Mouse (Mus musculus) retina, embryonic 14.5 days (tissue): ENCODE data around the gene Mepce.
A peak's percentile ranks its signal among the peaks of the same experiment; 100 is the strongest.
"Not testable (repeated sequence)": the region's sequence is repeated elsewhere in the genome, so short reads cannot be mapped to it uniquely, and the experiment has no call there.

Experiments used
- DNase-seq: peaks from one replicate; pipeline ENCODE4 v3.0.0-alpha.2; 2015; ENCODE audit warnings: low spot score

Gene Mepce

DNA sequence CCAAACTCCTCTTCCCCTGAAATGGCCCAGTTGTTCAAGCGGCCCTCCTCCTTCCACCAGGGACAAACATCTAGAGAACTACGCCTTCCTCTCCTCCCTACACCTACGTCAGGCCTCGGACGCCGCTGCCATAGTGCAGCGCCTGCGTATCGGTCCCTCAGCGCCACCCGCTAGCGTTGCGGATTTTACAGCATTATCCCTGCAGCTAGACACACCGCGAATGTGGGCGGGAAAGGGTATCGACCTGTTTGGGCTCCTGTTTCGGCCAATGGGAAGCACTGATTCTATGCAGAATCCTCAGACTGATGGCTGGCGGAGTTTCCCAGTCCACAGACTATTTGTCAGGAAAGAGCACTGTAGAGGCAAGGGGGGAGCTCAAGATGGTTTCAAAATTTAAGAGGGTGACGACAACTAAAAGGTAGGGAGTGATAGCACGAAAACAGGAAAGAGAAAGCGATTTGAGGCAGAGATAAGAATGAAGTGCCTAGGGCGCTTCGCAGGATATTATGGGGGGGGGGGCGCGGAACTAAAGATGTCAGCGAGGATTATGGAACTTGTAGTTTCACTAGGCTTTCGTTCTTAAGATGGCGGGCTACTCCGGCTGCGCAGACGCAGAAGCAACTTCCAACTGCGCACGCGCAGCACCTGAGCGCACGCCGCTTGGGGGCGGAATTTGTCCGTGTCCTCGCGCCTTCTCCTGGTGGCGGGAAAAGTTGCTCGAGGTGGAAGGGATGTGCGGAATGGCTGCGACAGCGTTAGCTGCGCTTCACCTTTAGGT, at the start of gene Mepce, which contains the start of gene Zcwpw1:
Gene Mepce (minus strand): TSS at position 505 of the 778 bp plus-strand sequence.
Gene Zcwpw1 (plus strand): TSS at position 648 of the 778 bp plus-strand sequence.
- peak; percentile 98 for DNase-seq

DNA sequence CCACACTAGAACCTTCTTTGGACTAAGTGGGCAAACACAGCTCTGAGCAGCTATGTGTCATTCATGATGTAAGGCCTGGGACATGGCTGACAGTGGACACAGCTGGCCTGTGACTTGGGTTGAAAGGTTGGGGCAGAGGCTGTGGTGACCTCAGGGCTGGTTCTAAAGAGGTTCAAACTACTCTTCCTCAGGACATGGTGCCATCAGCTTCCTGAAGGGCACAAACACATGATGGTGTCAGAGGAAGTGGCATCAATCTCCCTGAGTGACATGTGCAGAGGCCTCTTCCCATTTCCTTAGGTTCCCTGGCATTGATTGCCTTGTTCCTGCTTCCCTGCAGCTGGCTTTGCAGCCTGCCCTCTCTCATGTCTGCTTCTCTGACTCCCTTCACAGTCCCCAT, 49.7 kb upstream of the Mepce start:
- DNase-seq, result not testable (repeated sequence)

- no peak for DNase-seq
Measured at GRCm38 (mm10) chr5:137836611-137837010, 49.2 kb upstream of the Mepce start.

- DNase-seq, result not testable (repeated sequence)
Measured at GRCm38 (mm10) chr5:137835966-137836520, 48.6 kb upstream of the Mepce start, which contains the start of gene Pilra. Gene Pilra, minus strand, starts transcription at chr5:137836281.

GRCm38 (mm10) chr5:137833500-137833899, 46.0 kb upstream of the Mepce start:
- DNase-seq, result no peak

DNA sequence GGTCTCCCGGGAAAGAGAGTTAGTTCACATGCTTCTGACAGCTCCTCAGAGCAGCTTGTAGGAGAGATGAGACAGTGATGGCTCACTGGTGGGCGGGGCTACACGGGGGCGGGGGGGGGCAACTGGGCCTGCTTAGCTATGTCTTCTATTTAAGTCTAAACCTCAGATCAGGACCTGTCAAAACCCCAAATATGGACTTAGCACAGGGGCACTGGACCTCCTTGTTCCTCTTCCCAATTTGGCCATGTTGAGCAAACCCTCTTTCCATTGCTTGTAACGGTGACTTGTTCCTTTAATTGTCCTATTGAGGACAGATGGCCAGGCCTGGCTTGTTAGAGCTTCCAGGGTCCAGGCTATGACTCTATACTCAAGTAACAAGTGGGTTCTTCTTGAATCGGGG, 44.1 kb upstream of the Mepce start:
- DNase-seq, result no peak

DNA sequence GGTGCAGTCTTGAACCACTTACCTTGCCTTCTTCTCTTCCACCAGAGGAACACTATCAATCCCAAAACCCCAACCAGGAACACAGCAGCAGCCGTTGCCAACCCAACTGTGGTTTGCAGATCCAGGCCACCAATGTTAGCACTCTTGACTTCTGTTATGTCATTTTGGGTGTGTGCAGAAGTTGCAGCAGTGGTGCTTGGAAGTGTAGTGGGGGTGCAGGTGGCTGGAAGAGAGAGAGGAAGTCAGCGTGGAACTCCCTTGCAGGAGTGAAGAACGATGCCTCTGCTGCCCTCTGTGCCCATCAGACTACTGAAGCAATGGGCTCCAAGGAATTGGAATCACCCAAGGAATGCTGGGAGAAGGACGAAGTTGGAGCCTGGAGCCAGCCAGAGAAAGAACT, 43.7 kb upstream of the Mepce start:
- no peak for DNase-seq

- DNase-seq, result no peak
Measured at GRCm38 (mm10) chr5:137830238-137830637, 42.8 kb upstream of the Mepce start.

DNA sequence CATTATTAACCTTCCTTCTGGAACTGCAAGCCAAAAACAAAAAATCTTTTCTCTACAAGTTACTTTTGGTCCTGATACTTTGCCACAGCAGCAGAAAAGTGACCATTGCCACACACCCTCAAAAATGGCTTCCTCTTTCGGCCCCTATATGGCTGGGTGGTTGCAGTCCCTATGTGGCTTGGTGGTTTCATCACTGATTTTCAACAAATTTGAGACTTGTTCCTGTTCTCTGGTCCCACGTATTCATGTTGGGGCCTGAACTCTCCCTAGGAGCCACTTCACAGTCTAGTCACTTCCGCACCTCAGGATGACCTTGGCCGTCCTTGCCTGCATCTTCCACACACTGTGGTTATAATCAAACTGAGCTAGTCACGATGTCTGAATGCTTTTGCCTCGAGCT, 41.2 kb upstream of the Mepce start:
- DNase-seq, result no peak

DNA sequence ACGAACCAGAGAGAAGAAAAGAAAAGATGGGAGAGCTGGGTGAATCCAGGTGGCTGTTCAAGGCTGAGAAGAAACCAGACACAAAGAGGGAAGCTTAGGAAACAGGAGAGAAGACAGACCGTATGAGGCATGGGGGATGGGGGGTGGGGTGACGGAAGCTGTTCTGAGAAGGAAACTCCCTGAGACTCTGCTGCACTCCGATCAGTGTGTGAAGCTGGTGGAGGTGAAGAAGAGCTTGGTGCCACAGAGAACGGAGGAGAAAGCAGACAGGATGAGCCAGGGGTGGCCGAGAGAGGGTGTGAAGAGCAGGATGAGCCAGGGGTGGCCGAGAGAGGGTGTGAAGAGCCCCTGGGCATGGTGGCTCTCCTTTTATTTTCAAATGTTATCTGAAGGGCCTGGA, 39.0 kb upstream of the Mepce start:
- DNase-seq, result no peak

- no peak for DNase-seq
Measured at GRCm38 (mm10) chr5:137825971-137826370, 38.5 kb upstream of the Mepce start.

- no peak for DNase-seq
Measured at GRCm38 (mm10) chr5:137825030-137825429, 37.6 kb upstream of the Mepce start.

DNA sequence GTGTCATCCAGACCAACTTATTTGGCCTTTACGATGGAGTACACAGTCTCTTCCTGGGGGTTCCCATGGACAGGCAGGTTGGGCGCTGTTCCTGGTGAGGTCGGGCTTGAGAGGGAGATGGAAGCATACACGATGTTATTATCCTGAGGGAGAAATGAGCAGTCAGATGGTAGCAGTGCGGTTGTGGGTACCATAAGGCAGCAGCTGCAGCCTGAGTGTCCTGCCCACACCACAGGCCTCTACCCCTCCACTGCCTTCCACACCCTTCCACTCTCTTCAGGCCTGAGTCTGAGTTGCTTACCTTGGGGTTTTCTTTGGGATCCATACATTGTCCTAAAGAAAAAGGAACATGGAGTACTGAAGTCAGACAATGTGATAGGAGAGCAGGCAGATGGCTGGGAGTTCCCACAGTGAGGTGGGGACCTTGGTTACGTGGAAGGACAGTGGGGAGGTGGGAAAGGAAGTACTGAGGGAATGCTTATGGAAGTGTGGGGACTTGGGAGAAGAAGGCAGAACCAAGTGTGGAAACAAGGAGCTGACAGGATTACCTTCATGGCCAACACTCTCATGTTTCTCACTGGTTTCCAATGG, 36.1 kb upstream of the Mepce start:
- DNase-seq, result no peak

DNA sequence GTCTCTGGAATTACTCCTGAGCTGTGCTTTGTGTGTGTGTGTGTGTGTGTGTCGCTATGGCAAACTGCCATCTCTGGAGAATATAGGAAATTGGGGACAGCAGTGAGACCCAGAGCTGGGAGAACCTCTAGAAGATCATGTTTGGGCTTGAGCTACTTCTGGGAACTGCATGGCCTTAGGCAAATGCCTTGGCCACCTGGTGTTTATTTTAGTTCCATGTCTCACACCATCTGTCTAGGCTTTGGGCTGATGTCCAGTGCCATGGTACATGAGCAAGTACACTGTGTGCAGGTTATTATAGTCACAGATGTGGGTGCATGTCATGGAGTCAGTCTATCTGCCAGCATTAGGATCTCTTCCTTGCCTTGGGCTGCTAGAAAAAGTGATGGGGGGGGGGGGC, 35.1 kb upstream of the Mepce start:
- no peak for DNase-seq

GRCm38 (mm10) chr5:137822126-137822525, 34.7 kb upstream of the Mepce start:
- no peak for DNase-seq

- DNase-seq, result no peak
Measured at GRCm38 (mm10) chr5:137817466-137818222, 30.2 kb upstream of the Mepce start.

- DNase-seq, result no peak
Measured at GRCm38 (mm10) chr5:137808316-137808715, 20.9 kb upstream of the Mepce start.

DNA sequence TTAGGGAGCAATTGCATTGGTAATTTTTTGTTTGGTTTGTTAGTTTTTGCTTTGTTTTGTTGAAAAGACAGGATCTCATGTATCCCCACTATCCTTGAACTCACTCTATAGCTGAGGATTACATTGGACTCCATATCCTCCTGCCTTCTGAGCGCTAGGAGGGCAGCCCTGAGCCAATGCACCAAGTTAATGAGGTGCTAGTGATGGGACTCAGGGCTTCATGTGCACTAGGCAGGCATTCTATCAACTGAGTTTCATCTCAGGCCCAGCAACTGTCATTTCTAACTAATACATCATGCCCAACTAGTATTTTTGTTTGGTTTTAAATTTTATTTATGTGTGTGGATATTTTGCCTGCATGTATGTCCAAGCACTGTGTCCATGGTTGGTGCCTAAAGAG, 18.7 kb upstream of the Mepce start:
- no peak for DNase-seq

DNA sequence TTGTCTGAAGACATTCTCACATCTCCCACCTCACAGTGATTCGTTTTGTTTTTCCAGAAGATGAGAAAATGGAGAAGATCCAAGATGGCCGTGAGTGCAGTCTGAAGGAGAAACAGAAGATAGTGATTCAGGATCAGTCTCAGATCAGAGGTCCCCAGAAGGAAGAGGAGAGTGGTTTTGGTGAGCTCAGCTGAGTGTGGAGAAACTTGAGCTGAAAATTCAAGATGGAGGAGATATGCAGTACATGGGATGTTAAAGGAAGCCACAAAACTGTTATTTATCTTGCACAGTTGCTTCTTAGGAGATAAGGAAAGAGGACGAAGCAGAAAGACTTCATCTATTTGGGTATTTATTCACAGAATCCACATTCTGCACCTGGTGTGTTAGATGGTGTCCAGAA, 13.5 kb upstream of the Mepce start:
- no peak for DNase-seq

- no peak for DNase-seq
Measured at GRCm38 (mm10) chr5:137796606-137797005, 9.2 kb upstream of the Mepce start.

- no peak for DNase-seq
Measured at GRCm38 (mm10) chr5:137791553-137791952, 4.1 kb upstream of the Mepce start.

GRCm38 (mm10) chr5:137788946-137789531, 1.6 kb upstream of the Mepce start:
- no peak for DNase-seq
